Mouse (Mus musculus) large intestine, adult 2 months (tissue): ENCODE measurements at regions not wholly inside any gene's neighbourhood (a gene's known extent, or its start where the extent isn't known, plus 50 kb on each side); places are given as distances from the start of the nearest gene placed in this dataset.

Experiments
- DNase-seq: peaks from one replicate; pipeline ENCODE4 v3.0.0-alpha.2; 2012; ENCODE audit warnings: low read depth, low spot score
- WGBS: fragments of 180-500 bp; shearing (Covaris S2); methylation state at CpG from one replicate; pipeline ENCODE4 v1.1.7; 2018; 5-methylcytosine and 5-hydroxymethylcytosine counted together

DNA sequence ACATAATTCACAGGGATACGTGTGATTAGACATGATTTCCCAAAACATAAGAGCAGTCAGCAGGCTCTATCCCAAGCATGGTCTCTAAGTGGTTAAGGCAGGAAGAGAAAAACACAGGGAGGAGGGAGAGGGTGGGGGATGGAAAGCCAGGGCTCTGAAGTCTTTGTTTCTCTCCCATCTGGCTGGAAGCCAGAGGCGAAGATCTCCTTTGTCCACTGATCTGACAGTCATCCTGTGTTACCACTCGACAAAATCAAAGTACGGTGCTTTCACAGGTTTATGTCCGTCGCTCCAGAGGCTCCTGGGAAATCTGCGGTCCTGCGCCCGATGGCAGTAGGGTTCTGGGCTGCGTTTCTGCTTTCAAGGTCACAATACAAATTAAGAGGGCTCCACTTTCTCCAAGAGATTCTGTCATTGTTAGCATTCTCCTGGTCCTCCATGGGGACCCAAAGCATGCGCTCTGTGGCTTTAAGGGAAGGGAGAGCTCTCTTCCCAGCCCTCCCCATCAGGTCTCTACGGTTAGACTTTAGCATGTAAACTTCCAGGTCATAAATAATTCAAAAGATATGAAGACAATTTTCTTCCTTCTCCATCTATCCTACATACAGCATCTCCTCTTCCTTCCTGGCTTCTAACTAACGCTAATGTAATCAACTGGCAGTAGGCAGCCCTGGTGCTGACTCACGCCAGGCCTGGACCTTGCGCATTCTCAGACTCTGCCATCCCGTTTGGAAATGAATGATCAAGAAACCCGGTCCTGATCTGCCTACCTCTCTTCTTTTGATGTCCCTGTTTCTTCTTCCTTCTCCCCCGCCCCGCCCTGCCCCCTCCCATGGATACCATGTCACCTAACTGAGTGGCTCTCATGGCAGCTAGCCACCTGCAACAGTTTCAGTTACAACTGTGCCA, 102.0 kb upstream of the Klf7 start:
- no peak for DNase-seq
- 61% methylated on average over 19 of the region's 19 CpGs for WGBS

DNA sequence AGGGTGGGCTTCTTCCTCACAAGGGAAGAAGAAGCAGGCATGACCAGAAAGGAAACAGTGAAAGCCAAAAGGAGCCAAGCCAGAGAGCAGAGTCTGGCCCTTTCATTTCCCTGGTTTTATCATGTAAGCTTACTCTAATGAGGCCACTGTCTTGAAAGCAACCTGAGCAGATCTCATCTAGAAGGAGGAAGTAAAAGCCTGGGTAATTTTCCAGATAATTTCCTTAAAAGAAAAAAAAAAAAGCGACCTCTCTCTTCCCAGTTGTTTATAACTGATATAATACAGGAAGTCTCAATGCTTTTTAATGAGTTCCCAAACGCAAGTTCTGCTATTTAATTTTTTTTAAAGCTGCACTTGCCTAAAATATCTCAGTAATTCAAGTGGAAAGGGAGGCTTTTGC, 100.4 kb upstream of the Klf7 start:
- 14% methylated on average over 2 of the region's 2 CpGs for WGBS
- no peak for DNase-seq

DNA sequence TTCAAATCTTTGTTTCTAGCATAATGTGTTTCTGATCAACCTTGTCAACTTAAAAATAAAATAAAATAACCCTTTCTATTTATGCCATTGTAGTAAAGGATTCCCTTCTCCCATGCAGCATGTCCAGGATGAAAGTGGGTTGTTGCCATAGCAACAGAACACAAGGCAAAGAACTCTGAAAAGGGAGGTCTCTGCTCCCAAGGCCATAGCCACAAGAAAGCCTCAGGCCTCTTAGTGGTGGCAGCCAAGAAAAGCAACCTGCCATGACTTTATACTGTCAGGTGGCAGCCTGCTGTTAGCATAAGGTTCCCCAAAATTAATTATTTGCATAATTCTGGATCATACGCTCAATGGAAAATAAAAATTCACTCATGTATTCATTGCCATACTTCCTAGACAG, 98.4 kb upstream of the Klf7 start:
- WGBS = 91% methylated on average over 1 of the region's 1 CpGs
- no peak for DNase-seq

DNA sequence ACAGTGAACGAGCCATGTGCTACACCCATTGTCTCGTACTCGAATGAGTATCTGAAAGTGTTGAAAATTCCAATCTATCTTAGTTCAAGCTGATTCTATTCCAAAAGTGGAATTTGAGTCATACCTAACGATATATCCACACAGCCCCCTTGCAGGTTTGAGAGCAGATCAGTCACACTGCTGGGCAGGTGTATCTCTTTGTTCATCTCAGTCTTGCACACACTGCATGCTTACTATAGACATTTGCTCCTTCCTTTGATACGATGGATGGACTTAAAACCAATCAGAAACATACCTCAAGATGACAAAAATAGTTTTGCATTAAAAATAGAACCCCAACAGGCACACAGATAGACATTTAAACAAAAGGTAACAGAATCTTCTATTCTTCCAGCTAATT, 98.0 kb upstream of the Klf7 start:
- no peak for DNase-seq
- WGBS = 89% methylated on average over 5 of the region's 5 CpGs

DNA sequence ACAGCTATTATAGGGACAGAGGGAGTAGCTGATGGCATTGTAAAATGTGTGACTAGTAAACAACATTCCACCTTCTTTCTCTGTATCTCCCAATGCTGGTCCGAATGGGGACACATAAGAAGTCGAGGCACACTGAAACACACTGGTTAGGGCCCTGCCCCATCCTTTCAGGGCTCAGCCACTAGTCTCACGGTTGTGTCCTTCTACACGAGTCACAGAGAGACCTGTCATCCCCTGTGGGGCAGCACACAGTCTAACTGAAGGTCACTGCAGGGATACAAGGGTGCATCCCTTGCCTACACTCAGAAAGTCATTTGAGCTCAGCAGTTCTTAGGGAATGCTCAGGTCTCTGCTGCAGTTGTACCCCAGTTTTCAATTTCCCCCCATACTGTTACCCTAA, 93.6 kb upstream of the Klf7 start:
- no peak for DNase-seq
- WGBS = 77% methylated on average over 4 of the region's 4 CpGs

DNA sequence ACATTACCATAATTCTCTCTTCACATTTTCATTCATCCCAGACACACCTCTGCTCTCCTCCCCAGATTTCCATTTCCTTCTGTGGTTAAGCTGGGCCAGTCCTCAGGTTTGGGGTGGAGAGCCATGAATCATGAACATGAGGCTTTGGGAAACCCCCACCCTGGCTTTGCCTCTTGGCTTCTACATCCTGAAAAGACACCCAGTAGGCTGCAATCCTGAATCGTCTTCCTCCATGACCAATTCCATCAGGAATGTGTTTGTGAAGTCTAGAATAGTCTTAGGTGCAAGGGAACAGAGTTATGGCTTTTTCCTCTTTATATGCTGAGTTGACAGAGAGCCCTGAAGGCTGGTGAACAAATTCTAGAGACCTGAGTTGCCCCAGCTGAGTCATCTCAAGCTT, 87.0 kb upstream of the Klf7 start:
- 49% methylated on average over 1 of the region's 1 CpGs for WGBS
- no peak for DNase-seq

DNA sequence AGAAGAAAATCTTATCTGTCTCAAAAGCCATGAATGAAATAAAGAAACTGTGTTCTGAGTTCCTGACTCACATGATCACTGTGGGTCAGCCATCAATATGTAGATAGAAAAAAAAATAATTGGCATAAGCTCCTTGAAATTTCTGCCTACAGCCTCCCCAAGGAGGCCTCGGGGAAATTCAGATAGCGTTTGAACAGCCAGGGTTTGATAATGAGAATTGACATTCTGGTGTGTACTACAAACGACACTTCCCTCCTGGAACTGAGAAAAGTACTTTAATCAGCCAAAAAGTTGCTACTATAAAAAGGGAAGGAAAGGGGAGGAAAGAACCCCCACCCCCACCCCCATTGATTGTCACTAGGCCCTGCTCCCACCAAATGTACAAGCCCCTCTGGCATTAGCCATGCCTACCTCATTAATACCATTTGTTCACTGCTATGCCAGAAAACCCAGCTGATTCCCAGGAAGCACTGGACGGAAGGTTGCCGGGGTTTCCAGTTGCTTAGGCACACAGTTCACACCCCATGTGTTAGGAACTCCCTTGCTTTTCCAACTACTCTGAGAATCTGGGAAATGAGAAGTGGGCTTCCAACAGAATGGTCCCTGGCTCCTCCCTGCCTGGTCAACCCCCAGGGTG, 78.4 kb upstream of the Klf7 start:
- no peak for DNase-seq
- WGBS = 80% methylated on average over 5 of the region's 5 CpGs

DNA sequence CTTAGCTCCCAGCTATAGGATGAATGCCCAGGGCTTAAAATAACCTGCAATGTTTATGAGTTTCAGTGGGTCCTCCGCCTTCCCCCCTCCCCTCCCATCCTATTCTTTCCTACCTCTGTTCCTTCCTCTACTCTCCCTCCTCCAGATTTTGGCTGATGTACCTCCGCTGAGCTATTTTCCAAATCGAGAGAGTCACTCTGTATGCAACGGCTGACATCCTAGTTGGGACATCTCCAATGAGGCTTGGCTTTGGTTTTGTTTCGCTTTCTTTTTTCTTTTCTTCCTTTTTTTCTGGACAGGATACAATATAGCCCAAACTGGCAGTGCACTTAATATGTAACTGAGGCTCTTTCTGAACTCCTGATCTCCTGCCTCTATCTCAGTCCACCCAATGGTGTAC, 76.7 kb upstream of the Klf7 start:
- 61% methylated on average over 5 of the region's 5 CpGs for WGBS
- no peak for DNase-seq

DNA sequence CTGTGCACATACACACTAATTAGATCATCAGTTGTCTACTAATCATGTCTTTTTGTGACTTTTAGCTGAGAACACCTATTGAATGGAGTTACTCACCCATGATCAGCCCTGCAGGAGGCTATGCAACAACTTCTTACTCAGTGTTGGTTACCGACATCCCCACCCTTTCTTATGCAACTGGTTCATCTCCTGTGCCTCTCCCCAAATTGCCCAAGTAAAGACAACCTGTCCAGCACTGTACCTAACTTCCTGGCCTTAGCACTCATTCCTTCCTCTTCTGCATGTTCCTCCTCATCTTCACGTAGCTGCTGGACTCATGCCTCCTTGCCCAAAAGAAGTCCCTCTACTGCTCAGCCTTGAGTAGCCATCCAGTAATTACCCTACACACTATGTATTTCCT, 76.2 kb upstream of the Klf7 start:
- WGBS = 83% methylated on average over 2 of the region's 2 CpGs

DNA sequence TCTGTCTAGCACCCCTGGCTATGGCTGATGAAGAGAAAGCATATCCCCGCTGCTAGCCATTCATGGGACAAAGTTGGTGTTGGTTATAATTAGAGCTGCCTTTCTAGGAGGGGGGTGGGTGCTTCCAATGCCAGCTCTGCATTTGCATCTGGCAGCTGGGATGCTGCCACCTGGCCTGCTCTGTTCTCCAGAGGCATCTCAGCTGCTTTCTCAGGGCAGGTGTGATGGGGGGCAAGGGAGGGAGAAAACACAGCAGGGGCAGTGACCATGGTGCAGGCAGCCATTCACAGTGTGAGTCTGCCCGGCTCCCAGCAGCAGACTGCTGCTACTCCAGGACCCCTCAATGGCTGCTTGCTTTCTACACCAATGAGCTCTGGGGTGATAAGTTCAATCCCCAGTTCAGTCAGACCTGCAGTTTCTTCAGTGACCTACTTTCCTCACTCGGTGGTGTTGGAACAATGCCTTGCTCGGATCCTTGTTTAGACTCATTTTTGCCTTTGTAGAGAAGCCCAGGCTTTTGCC, 73.9 kb upstream of the Klf7 start:
- WGBS = 68% methylated on average over 4 of the region's 4 CpGs
- DNase-seq = no peak

More for the DNA sequence above, 76.2 kb upstream of the Klf7 start:
- DNase-seq = no peak

DNA sequence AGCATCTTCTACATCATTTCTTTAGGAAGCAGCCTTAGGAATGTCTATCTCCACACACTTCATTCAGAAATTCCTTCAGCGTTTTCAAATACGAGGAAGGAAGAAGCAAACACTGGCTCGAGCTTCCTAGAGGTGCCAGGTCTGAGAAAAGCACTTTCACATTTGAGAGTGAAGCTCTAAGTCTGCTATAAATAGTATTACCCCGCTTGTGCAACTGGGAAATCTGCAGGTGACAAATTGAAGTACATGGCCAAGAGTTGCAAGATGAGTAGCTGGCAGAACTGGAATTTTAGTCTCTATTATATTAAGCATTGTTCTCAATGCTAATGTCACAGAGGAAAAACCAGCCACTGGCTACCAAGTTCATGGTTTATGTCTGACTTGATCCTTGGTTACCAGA, 73.2 kb upstream of the Klf7 start:
- WGBS = 54% methylated on average over 4 of the region's 4 CpGs
- no peak for DNase-seq

DNA sequence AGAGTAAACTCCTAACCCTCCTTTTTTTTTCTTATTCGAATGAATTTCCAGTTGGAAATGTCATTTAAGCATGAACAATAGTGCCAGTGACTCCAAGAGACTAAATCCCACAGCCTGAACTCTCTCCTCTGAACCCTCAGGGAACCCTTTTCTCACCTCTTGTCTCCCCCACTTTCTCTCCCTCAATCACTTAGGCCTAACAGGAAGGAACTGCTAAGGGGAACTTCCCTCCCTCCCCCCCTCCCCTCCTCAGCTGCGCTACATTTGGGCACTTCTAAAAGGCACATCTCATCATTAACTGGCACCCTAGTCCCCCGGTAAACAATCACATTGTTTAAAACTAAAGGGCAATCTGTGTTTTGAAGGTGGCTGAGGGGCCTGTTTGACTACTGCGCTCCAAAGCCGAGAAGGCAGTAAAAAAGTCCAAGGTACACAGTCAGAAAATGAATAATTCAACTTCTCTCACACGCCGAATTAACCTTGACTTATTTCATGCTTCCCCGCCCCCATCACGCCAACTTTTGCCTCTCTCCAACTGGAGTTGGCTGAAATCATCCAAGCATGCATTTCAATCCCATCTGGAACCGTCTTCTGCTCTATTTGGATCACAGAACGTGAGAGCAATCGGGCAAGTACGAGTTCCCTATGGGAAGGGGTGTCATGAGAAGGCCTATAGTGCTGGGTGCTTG, 71.2 kb upstream of the Klf7 start:
- 28% methylated on average over 13 of the region's 13 CpGs for WGBS
- DNase-seq = peak; percentile 18

DNA sequence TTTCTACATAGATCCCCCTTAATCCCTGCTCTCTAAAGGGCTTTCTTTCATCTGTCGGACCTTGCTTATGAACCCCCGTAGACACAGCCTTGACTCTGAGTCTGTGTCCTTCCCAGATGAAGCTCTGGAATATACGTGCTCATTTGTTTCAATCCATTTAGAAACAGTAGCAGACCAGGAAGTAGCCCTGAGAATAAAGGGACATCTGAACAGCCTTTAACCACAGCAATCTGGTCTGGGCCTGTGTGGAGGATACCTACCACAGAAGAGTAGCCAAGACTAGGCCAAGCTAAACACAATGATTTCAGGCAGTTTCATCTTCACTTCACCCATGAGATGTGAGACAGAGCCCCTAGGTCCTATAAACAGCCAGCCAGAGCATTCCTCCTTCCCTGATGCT, 70.7 kb upstream of the Klf7 start:
- no peak for DNase-seq

DNA sequence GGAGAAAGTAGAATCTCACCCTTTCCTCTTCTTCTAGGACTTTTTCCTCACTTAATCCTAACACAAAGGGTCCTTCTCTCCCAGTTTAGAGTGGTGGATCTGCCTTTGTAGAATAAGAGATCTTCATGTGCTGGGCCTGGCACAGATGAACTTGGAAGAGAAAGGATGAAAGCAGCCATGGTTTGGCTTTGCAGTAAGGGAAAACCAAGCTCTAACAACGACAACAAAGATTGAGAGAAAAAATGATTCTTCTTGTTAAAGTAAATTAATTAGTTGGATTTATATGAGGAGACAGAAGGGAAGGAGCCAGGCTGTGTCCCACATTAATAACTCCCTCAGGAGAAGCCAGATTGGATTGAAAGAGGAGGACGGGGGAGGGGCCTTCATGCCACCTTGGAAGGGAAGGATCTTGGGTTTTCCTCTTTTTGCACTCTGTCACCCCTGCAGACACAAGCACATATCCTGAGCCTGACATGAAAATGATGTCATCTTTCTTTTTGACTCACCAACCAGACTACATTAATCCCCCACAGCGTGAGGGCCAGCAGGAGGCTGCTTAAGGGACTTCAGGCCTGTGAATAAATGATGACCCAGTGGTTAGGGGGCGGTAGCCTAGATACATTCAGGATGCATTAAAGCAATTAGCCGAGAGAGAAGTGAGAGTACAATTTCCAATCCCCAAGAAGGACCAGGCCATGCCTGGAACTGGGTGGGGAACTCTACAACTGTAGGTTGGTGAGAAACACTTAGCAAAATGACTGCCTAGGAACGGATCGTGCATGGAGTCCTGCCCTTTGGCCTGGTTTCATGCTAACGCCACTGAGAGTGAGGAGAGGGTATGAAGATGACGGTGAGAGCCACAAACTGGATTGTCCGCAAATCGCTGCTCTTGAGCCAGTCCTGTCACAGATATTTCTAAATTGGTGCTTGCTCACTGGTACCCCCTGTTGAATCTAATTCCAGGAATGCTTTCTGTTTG, 69.4 kb upstream of the Klf7 start:
- DNase-seq = no peak
- 92% methylated on average over 11 of the region's 11 CpGs for WGBS

More for the DNA sequence above, 70.7 kb upstream of the Klf7 start:
- 68% methylated on average over 3 of the region's 3 CpGs for WGBS

DNA sequence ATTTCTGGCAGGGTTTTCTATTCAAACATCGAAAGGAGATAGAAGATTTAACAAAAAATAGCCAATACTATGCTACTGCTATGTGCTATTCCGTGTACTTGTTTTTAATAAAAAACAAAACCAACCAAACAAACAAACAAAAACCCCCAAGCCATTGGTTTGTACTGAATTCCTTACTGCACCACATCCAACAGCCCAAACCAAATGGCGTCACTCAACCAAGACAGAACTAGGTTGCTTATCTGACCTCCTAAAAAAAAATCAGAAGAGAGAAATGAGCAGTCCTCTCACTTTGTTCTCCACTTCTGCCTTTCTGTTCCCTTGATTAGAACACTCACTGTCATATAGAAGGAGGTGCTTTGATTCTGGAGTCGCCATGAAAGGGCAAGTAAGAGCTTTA, 68.6 kb upstream of the Klf7 start:
- WGBS = 83% methylated on average over 4 of the region's 4 CpGs
- no peak for DNase-seq

DNA sequence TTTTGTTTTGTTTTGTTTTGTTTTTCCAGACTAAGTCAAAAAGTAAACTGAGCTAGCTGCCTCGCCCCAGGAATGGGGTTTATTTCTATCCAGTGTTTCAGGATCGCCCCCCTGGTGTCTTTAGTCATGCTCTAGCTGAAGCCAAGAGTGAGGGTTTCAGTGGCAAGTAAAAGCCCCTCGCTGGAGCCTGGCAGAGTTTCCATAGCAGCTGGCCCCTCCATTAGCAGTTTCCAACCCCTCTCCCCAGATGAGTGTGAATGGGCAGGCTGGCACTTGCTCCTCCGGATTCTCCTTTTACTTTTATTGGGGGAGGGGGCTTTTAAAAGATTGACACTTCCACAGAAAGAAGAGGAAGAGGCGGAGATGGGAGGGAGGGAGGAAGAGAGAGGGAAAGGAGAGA, 68.0 kb upstream of the Klf7 start:
- no peak for DNase-seq
- 51% methylated on average over 5 of the region's 5 CpGs for WGBS

DNA sequence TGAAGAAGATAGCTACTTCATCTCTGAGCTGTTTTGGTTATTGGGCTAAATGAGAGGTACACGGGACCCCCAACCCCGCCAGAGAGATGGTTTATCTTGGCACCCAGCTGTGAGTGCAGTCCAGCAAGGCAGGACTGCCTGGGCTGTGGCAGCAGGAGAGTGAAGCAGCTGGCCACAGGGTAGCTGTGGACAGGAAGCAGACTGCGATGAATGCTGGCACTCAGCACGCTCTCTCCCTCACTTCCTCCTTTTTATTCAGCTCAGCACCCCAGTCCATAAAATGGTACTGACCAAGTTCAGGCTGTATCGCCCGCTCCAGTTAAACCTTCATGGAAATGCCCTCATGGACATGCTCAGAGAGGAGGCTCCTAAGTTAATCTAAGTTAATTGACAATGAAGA, 67.4 kb upstream of the Klf7 start:
- 27% methylated on average over 6 of the region's 6 CpGs for WGBS
- no peak for DNase-seq

DNA sequence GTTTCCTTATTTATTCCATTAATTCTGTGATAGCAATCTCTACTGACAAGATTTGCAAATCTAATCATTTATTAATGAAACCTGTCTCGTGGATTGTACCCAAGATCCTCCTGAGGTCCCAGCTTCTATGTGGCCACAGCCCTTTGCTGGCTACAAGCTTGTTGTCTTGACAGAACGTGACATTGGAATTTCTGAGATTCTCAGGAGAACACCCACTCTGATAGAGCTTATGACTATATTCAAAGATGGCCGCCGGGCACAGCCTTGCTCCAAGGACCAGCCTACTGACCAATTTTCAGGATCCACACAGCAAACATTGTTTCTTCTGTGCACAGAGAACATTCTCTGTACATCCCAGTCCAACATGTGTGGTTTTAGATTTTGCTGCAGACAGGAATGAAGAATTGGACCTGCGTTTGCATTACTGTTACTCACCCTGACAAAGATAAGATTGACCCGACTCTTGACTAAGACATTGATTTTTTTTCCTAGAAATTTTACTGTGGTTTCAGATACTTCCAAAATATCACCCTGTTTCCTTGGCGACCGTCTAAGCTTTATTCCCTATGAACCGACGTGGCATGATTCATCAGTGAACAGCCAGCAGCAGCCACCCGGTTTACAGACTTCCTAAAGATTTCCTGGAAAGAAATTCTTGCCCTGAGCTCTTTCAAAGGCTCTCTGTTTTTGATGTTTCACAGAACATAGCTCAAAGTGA, 65.9 kb upstream of the Klf7 start:
- 76% methylated on average over 11 of the region's 11 CpGs for WGBS
- no peak for DNase-seq

DNA sequence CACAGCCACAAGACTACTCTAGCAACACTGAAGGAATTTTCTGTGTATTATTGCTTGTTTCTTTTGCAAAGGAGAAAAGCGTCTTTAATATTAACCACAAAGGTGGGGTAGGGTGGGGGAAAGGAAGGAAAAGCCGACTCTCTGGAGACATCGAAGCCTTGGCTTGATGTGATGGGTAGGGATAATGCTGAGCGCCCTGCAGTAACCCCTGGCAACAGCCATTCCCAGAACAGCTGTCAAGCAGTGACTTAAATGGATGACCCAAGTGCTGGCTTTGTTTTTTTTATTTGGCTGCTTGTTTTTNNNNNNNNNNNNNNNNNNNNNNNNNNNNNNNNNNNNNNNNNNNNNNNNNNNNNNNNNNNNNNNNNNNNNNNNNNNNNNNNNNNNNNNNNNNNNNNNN, 51.6 kb upstream of the Klf7 start:
- WGBS = 69% methylated on average over 4 of the region's 4 CpGs
- no peak for DNase-seq
